Mouse (Mus musculus) neural tube, embryonic 10.5 days (tissue): Measurements from ENCODE around the gene St13.

ENCODE experiments used
- DNase-seq: peaks from one replicate; pipeline ENCODE4 v3.0.0-alpha.2; 2017; ENCODE audit warnings: low spot score; ENCODE audit errors: extremely low spot score

St13 gene

GRCm38 (mm10) chr15:81399638-81400315 lies at the start of gene St13, which contains the start of gene Xpnpep3:
Gene St13 (minus strand): TSS chr15:81400077.
Gene Xpnpep3 (plus strand): TSS chr15:81400138.
- DNase-seq = peak; percentile 96

DNA sequence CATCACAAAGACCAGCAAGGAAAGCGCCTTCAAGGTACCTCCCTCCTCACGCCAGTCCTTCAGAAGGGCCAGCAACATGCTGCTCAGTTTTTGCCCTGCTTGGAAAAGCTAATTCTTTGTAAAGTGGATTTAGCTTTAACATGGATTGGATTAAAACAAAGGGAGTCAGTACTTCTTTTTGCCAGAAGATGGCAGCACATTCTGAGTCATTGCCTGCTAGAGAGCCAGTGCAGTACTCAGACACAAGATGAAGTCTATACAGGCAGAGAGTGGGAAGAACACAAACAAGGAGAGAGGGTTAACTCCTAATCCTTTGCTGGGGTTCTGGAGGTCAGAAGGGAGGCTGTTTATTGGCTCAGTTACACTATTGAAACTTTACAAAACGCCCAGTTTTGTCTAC lies 48.6 kb upstream of the St13 start:
- DNase-seq = peak; percentile 56

- no peak for DNase-seq
These were observed 39.4 kb upstream of the St13 start for GRCm38 (mm10) chr15:81439236-81439635.

DNA sequence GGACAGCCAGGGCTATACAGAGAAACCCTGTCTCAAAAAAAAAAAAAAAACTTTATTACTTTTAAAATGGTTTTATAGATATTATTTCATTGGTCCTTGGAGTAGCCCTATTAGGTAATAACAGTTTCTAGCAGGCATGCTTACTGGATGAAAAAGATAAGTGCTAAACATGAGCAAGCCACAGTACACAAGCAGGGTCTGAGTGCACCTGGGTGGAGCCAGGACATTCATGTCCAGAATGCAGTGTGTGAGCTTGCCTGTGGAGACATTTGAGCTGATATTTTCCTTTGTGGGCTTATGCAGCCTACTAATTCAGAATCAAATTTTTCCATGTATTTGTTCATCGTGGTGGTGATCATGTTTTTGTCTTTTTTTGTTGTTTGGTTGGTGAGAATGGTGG lies 38.5 kb upstream of the St13 start:
- no peak for DNase-seq

DNA sequence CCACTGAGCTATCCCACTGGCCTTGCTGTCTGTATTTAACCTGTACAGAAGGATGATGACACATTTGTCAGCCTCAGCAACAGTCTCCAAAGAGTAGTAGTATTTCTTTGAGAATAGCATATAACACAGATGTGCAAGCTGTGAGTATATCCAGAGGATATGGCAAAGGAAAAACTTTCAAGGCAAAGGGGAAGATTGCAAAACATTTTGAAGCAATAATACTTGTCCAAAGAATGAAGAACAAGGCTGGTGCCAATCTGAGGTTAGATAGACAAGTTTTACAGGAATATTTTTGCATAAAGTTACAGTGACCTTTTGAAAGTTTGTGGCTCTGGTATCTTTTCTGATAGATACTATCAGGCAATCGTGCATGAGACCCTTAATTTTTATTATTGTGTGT lies 31.3 kb upstream of the St13 start:
- DNase-seq = no peak

DNA sequence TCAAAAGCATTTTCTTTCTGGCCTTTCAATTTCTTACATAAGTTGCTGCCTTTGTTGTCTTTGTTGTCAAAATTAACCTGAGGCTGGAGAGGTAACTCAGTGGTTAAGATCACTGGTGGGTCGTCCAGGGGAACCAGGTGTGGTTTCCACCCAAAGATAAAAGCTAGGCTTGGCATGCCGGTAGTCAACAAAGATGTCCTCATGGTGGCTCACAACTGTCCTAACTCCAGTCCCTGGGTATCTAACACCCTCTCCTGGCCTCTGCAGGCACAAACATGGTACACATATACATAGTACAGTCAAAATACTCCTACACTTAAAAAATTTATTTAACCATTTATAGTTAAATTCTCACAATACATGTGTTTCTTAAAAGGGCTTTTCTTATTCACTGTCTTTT lies 28.1 kb upstream of the St13 start:
- DNase-seq = no peak

DNA sequence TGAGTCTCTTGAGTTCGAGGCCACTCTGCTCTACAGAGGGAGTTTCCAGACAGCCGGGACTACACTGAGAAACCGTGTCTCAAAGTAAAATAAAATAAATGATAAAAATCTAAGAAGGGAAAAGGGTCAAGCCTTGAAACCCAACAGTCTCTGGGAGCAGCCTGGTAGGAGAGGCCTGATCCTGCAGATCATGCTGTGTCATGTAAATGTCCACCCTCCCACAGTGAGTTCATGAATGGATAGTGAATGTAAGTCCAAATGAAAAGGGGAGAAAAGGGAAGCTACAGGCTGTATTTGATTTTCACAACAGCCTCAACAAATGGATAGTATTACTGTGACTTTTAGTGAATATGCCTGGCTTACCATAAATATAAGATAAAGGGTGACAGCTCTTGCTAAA lies 25.4 kb upstream of the St13 start:
- no peak for DNase-seq

GRCm38 (mm10) chr15:81422156-81422681 lies 22.3 kb upstream of the St13 start:
- no peak for DNase-seq

- no peak for DNase-seq
These were observed 21.6 kb upstream of the St13 start for GRCm38 (mm10) chr15:81421454-81421853.

DNA sequence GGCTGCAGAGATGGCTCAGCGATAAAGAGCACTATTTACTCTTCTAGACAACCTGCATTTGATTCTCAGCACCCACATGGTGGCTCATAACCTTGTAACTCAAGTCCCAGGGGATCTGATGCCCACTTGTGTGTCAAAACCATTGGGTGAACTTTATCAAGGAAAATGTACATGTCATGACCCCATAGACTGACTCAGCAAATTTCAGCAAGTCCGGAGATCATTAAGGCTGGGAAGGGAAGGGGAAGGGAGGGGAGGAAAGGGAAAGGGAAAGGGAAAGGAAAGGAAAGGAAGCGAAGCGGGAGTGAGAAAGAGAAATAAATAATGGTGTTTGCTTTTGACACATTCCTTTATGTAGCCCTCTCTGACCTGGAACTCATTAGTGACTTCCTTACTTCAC lies 18.2 kb upstream of the St13 start:
- no peak for DNase-seq

DNA sequence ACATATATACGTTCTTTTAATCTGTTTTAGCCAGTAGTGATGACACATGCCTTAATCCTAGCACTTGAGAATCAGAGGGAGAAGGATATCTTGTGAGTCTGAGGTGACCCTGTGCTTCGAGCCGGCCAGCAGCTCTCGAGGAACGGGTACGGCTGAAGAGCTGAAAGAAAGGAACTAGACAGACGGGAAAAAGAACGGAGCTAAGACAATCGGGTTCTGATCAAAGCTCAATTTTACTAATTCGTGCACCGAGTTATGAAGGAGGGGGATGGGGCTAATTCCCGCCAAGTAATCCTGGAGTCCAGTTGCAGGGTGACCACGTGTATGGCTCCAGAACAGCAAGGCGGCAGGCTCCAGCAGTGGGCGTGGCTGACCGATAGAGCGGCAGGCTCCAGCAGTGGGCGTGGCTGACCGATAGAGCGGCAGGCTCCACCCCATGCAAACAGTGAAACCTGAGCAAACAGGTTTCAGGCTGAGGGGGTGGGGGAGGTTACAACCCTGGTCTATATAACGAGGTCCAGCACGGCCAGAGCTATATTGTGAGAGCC lies 17.0 kb upstream of the St13 start:
- peak; percentile 68 for DNase-seq

GRCm38 (mm10) chr15:81408199-81408598 lies 8.3 kb upstream of the St13 start, which contains the start of gene Dnajb7:
Gene Dnajb7 (minus strand): TSS chr15:81408299.
- DNase-seq = no peak

DNA sequence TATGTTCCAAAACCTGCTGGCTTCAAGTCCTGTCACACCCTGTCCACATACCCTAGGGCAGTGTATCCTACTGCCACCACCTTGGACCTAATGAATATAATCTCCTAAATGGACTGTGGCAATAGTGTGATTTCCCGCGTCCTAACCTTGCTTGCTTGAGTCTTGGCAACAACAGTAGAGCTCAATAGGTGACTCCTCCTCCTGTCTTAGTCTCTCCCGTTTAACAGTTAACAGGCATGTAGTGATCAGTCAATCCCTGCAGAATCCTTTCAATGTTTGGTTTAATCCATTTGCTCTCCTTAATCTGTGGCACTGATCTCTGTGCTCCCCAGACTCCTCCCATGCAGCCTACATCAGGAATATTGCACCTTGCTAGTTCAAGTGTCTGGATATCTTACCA lies 5.1 kb upstream of the St13 start:
- no peak for DNase-seq

DNA sequence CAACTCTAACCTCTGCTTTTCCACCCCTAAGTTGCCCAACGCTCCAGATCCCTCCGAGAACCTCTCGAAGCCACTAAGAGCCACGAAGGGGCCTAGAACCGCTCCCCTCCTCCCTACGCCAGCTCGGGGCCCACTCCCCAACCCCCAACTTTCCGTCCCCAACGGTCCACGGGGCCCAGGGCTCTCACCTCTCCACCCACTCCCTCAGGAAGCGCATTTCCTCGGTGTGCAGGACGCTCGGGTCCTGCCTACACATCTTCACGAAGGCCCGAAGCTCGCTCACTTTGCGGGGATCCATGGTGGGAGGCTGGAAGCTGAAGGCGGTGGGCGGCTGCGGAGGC lies 610 bp downstream of the St13 start:
- no peak for DNase-seq

DNA sequence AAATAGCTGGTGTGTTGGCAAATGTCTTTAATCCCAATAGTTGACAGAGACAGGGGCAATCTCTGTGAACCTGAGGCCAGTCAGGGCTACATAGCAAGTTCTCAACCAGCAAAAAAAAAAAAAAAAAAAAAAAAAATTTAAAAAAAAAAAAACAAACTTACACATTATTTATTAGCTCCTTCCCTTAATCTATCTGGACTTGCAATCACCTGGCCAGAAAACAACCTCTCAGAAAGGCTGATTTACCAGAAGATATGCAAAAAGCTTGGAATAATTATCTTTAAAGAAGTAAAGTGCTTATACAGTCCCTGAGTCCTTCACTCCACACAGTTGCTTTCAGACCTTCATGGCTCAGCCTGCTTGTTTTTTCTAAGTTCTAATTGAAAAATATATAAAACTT lies 1.7 kb downstream of the St13 start:
- no peak for DNase-seq

- DNase-seq = no peak
These were observed 5.5 kb downstream of the St13 start for GRCm38 (mm10) chr15:81394211-81394915.

DNA sequence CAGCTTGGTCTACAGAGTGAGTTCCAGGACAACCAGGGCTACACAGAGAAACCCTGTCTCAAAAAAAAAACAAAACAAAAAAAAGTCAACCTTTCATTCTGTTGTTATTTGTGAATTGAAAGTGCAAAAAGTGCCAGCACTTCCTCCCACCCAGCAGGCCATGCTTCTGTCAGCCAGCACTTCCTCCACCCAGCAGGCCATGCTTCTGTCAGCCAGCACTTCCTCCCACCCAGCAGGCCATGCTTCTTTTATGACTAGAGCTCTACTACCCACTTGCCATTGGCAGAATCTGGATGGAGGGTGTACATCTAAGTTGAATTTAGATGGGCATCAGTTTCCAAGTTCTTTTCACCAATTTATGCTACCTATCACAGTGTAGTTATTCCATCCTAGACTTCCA lies 6.9 kb downstream of the St13 start:
- DNase-seq = no peak

- no peak for DNase-seq
These were observed 13.6 kb downstream of the St13 start for GRCm38 (mm10) chr15:81386327-81386726.

GRCm38 (mm10) chr15:81378845-81379244 lies 21.0 kb downstream of the St13 start:
- no peak for DNase-seq

GRCm38 (mm10) chr15:81374621-81375020 lies 25.3 kb downstream of the St13 start:
- DNase-seq = no peak

- no peak for DNase-seq
These were observed 29.5 kb downstream of the St13 start for GRCm38 (mm10) chr15:81370356-81370755.

GRCm38 (mm10) chr15:81368601-81369000 lies 31.3 kb downstream of the St13 start:
- DNase-seq = no peak

DNA sequence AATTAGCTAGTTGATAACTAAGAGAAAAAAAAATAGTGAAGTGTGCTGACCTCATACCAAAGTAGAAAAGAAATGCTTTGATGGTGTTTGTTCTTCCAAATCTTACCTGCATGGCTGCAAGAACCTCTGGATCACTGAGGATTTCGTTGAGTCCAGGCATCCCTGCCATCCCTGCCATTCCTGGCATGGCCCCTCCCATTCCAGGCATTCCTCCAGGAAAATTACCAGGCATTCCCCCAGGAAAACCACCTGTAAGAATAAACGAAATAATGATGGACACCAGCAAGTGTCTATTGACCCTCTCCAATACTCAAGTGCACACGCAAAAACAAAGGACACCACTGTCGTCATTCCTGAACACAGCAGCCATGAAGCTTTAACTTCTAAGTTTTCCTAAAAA lies 33.6 kb downstream of the St13 start:
- DNase-seq = no peak
